Mouse (Mus musculus): ENCODE measurements around the gene Crebrf. TPM values are rescaled to one million over a fixed set of nuclear protein-coding genes. Genes with fewer than 3 reads are reported as not detected.

Crebrf gene
- total and polyA plus RNA-seq, 3 experiments = 5.8 to 8.1 (median 6.8) TPM

- peaks cover 11 to 25% of the 10 kb centered on the region in 2 experiments for H3K36me3 ChIP-seq (replicated peaks in 1 of 2; ENCODE audit: control insufficient read depth in 1 of 2, insufficient read depth in 1 of 2, low read length in 1 of 2)
- in situ Hi-C loops (cut with MboI; ENCODE audit: low pct_ligation_motif_present, low pct_unique_long_range_greater_than_20kb, low sequenced_read_pairs) (no loop called here), dilution Hi-C loops (cut with MboI; ENCODE audit: extremely low pct_ligation_motif_present, extremely low pct_unique_long_range_greater_than_20kb, low sequenced_read_pairs) (no loop called here)
- DNase-seq (ENCODE audit: extremely low read depth) = peak; percentile 94
- peaks cover 34% of the 10 kb centered on the region for H3K79me2 ChIP-seq (replicated peaks; ENCODE audit: control insufficient read depth, extremely low read depth, insufficient read depth, poor library complexity, severe bottlenecking)
- peak; percentile 63 for TF ChIP-seq MEF2A (IDR thresholded peaks at IDR 0.05; ENCODE audit: borderline replicate concordance, low read depth, low read length)
- no peak for TF ChIP-seq UBTF (IDR thresholded peaks at IDR 0.05; ENCODE audit: low read depth, low read length)
- no peak for TF ChIP-seq TBP (conservative IDR thresholded peaks at IDR 0.05; ENCODE audit: low read depth, low read length)
- 0 out of 2 replicates have a peak, but pooled peaks have one; percentile 20 for TF ChIP-seq IRF4 (IDR thresholded peaks at IDR 0.05; ENCODE audit: low read depth, low read length)
- 0 out of 2 replicates have a peak, but pooled peaks have one; percentile 26 for TF ChIP-seq MAZ (IDR thresholded peaks at IDR 0.05; ENCODE audit: low read depth, low read length)
- 0 out of 2 replicates have a peak, but pooled peaks have one; percentile 16 for TF ChIP-seq CHD1 (IDR thresholded peaks at IDR 0.05; ENCODE audit: low read depth, low read length)
- TF ChIP-seq JUN (IDR thresholded peaks at IDR 0.05; ENCODE audit: insufficient read depth, low read depth, low read length) = no peak
- TF ChIP-seq E2F4 (IDR thresholded peaks at IDR 0.05; ENCODE audit: insufficient replicate concordance, low read depth, low read length) = peak; percentile 47; the same call in 1 of the 2 replicates
- no peak for TF ChIP-seq ETS1 (conservative IDR thresholded peaks at IDR 0.05; ENCODE audit: low read depth, low read length)
- TF ChIP-seq ZMIZ1 (IDR thresholded peaks at IDR 0.05; ENCODE audit: low read depth, low read length) = peak; percentile 75
- TF ChIP-seq MXI1 (IDR thresholded peaks at IDR 0.05; ENCODE audit: low read depth, low read length) = peak; percentile 87
- TF ChIP-seq NRF1 (IDR thresholded peaks at IDR 0.05; ENCODE audit: low read depth, low read length) = no peak
- no peak for TF ChIP-seq MYC (IDR thresholded peaks at IDR 0.05; ENCODE audit: low read depth, low read length)
- TF ChIP-seq MAX (IDR thresholded peaks at IDR 0.05; ENCODE audit: low read length) = peak; percentile 91
- TF ChIP-seq ZC3H11A (IDR thresholded peaks at IDR 0.05; ENCODE audit: low read depth, low read length) = no peak
- TF ChIP-seq POLR2AphosphoS2 (IDR thresholded peaks at IDR 0.05; ENCODE audit: low read depth, low read length) = peak; percentile 70
- no peak for TF ChIP-seq ZNF384 (IDR thresholded peaks at IDR 0.05; ENCODE audit: low read depth, low read length)
- TF ChIP-seq GABPA (IDR thresholded peaks at IDR 0.05; ENCODE audit: insufficient replicate concordance, low read depth, low read length) = no peak
- TF ChIP-seq JUND (conservative IDR thresholded peaks at IDR 0.05; ENCODE audit: low read depth, low read length) = no peak
- TF ChIP-seq KAT2A (IDR thresholded peaks at IDR 0.05; ENCODE audit: insufficient replicate concordance, low read length) = 0 out of 2 replicates have a peak, but pooled peaks have one; percentile 35
- peak; percentile 87 for TF ChIP-seq USF2 (conservative IDR thresholded peaks at IDR 0.05; ENCODE audit: low read depth, low read length)
- TF ChIP-seq NELFE (IDR thresholded peaks at IDR 0.05; ENCODE audit: low read depth, low read length) = peak; percentile 90
- no peak for TF ChIP-seq CTCF (conservative IDR thresholded peaks at IDR 0.05 in 1 of 2, IDR thresholded peaks at IDR 0.05 in 1 of 2; ENCODE audit: low read depth in 2 of 2, low read length in 2 of 2)
- TF ChIP-seq RCOR1 (conservative IDR thresholded peaks at IDR 0.05; ENCODE audit: low read depth, low read length) = no peak
- peak; percentile 70 for TF ChIP-seq TCF12 (IDR thresholded peaks at IDR 0.05; ENCODE audit: low read depth, low read length)
- TF ChIP-seq RAD21 (IDR thresholded peaks at IDR 0.05; ENCODE audit: low read depth, low read length) = no peak
- TF ChIP-seq USF1 (IDR thresholded peaks at IDR 0.05; ENCODE audit: low read depth, low read length) = peak; percentile 94
- TF ChIP-seq SMC3 (IDR thresholded peaks at IDR 0.05; ENCODE audit: low read depth, low read length) = no peak
- TF ChIP-seq ELF1 (IDR thresholded peaks at IDR 0.05; ENCODE audit: low read depth, low read length) = peak; percentile 96
- no peak for TF ChIP-seq PAX5 (IDR thresholded peaks at IDR 0.05; ENCODE audit: low read length)
- TF ChIP-seq POLR2A (IDR thresholded peaks at IDR 0.05; ENCODE audit: low read depth, low read length) = peak; percentile 90
- TF ChIP-seq BHLHE40 (IDR thresholded peaks at IDR 0.05; ENCODE audit: low read depth, low read length) = peak; percentile 98
- TF ChIP-seq SIN3A (IDR thresholded peaks at IDR 0.05; ENCODE audit: low read length) = no peak; the same call in 1 of the 2 replicates
- no peak for TF ChIP-seq EP300 (IDR thresholded peaks at IDR 0.05; ENCODE audit: low read length)
- peak; percentile 63; the same call in 1 of the 2 replicates for TF ChIP-seq HCFC1 (IDR thresholded peaks at IDR 0.05; ENCODE audit: low read depth, low read length)
- no peak for TF ChIP-seq ZKSCAN1 (IDR thresholded peaks at IDR 0.05; ENCODE audit: borderline replicate concordance, low read depth, low read length)
- no peak for TF ChIP-seq CHD2 (IDR thresholded peaks at IDR 0.05; ENCODE audit: low read length)
- no peak for TF ChIP-seq MAFK (IDR thresholded peaks at IDR 0.05; ENCODE audit: insufficient replicate concordance, low read length)
- H3K4me3 ChIP-seq (replicated peaks in 1 of 3; ENCODE audit: low read depth in 2 of 3, low read length in 2 of 3, poor library complexity in 1 of 3) = peak overlapping the region; percentile 89 to 94 (median 93)
- H3K4me2 ChIP-seq (ENCODE audit: insufficient read depth, low read depth, poor library complexity, severe bottlenecking) = peak overlapping the region; percentile 27; the same call in 1 of the 2 replicates
- peaks cover 8% of the 10 kb centered on the region for H3K9me3 ChIP-seq (replicated peaks; ENCODE audit: low read length)
- peaks cover 5 to 24% of the 10 kb centered on the region in 2 experiments; a peak in 3 of 4 replicates for H3K4me1 ChIP-seq (ENCODE audit: control insufficient read depth in 1 of 2, insufficient read depth in 2 of 2)
- no peaks in the 10 kb centered on the region for H3K27me3 ChIP-seq (replicated peaks)
- peak overlapping the region; percentile 80 for H3K27ac ChIP-seq (ENCODE audit: insufficient read depth, low read depth)
- H3K9ac ChIP-seq (ENCODE audit: insufficient read depth, low read depth) = peak overlapping the region; percentile 68
These were observed 39.2 kb upstream of the Crebrf start for GRCm38 (mm10) chr17:26676252-26676615.

Data from CH12.LX (cell line).